Mouse (Mus musculus) cerebellum, adult 9-10 months (tissue): Measurements from ENCODE around the gene Col4a1.

Source experiments
- DNase-seq: peaks from one replicate; pipeline ENCODE4 v3.0.0; 2022

Col4a1 gene

DNA sequence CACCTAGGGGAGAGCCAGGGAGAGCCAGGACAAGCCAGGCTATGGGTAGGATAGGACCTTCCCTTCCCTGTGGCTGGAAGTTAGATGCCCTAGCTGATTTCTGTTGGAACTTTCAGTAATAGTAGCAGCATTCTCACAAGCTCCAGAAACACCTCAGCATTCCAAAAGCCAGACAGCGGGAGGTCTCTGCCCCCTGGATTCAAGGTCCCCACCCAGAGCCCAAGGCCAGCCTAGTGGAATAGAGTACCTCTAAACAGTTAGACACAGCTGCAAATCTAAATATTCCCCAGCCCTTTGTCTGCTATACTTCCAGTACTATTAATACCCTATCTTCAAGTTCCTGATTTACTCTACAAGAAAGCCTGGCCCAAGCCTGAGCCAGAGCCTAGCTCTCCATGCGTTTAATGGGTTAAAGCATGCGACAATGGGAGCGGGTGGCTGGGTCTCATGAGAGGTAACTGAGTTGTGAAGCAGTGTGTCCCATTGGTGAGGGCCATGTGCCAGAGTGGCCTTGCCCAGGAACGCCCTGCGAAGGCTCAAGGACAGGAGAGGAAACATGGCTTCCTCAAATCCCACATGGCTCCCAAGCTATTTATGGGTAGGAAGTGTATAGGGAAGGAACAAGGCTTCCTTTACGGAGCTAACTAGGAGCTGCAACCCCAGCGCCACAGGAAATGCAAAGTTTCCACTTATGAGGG, 15.3 kb downstream of the Col4a1 start:
- DNase-seq: no peak

DNA sequence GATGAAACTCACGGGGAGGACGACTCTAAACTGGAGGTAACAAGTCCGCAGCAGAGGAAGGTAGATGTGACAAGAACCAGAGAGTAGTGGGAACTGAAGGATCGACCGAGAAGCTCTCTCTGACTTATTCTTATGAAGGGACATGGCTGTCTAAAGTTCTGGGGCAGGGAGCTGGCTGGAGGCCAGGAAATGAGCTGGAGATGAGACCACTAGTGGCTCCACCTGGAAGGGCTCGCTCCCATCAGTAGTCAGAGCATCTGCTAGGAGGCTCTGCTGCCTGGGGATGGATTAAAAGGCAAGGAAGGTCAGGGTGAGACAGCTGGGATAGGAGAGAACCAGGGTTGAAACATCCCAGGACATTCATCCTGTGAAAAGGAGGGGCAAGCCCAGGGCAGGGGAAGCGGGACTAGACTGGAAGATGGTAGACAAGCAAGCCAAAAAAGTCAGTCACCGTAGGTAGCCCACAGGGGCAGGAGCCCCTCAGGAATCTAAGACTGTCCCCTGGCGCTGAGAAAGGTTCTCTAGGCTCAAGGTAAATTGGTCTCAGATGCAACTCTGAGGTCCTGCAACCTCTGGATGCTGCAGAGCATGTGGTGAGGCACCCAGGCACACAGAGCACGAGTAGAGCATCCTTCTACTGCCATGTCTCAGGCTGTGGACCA, 16.2 kb downstream of the Col4a1 start:
- no peak for DNase-seq

DNA sequence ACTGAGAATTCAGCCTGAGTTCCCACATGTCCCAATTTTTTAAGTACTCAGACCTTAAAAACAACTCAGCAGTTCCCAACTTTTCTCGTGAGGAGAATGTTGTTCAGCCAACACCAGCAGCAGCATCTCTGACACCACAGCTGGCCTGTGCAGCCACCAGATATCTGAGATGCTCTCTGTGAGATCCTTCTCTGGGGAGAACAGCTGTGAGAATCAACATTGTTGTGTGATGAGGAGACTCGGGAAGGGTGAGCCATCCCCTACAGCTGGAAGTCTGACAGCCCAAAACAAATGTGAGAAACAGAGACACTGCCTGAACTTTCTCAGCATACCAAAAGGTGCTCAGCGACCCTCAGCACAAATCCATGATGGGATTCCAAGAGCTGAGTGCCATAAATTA, 20.0 kb downstream of the Col4a1 start:
- DNase-seq: no peak

DNA sequence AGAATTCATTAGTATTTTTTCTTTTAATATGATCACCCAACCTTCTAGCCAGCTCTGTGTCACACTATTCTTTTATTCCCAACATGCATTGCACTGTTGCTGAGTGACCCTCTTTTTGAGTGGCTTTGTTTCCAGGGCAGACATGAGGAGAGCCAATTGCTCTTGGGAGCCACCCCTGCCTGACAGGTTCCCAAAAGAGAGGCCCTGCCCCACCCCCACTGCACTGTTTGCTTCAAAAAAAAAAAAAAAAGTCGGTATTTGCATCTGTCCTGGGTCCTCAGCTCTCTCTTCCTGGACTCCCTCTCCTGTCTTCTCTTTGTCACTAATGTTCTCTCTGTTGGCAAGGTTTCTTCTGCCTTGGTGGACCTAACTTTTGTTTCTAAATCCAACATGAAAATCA, 22.1 kb downstream of the Col4a1 start:
- no peak for DNase-seq

DNA sequence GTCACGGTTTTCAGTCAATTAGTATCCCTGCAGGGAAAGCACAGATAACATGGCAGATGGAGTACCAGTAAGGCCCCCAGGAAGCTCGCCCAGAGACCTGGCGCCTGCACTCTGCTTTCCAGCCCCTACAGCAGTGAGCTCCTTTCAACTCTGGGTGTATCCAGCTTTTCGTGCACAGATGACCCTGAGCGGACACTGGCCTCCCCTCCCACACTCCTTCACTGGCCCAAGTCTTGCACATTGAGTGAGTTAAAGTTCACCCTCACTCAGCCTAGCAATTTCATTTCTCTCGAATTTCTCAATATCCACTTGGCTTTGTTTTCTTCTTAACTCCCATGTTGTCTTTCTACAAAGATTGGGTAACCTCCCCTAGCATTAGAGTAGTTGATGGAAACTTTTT, 24.3 kb downstream of the Col4a1 start:
- no peak for DNase-seq

DNA sequence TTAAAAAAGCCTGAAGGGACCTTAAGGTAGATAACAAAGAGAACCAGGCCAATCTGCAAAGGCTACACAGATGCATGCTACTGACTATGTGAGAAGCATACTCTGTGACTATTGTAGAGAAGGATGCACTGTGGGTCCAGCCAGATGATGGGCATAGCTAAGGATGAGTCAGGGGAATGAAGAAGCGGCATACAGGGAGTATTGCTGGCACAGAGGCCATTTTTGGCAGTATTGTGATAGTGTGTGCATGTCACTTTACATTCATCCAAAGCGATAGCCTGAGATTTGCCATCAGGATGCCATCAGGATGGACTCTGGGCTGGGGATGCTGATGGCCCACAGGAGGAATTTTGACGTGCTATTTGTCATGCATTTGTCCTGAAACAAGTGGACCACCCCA, 25.5 kb downstream of the Col4a1 start:
- DNase-seq: no peak

DNA sequence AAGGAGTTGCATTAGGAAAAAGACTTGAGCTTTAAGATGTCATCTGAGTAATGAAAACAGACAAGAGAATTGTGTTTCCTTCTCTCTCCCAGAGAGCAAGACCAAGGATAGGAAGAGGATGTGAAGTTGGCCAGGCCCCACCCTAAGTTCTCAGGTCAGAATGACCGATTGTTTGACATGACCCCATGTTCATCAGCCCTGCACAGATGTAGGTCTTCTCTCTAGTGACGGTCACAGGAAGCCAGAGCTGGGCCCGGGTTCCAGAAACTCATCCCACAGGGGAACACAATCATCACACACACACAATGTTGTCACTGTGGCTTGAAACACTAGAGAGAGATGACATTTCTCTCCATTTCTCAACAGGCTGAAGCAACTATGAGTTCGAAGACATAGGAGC, 27.2 kb downstream of the Col4a1 start:
- DNase-seq: no peak

DNA sequence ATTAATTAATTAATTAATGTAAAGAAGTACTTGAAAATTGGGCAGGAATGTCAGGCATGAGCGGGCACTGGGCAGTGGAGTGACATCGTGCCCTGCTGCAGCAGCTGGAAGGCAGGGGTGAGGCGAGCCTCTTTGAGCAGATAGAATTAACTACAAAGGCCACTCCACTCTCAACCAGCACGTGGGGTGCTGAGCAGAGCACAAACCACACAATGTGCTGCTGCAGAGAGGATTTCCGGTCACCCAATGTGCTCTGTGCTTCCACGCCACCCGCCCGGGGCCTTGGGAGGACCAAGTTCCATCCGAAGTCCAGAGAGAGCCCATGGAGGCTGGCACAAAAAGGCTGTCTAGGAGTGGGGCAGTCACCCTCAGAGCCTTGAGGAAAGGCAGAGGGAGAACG, 29.4 kb downstream of the Col4a1 start:
- no peak for DNase-seq

DNA sequence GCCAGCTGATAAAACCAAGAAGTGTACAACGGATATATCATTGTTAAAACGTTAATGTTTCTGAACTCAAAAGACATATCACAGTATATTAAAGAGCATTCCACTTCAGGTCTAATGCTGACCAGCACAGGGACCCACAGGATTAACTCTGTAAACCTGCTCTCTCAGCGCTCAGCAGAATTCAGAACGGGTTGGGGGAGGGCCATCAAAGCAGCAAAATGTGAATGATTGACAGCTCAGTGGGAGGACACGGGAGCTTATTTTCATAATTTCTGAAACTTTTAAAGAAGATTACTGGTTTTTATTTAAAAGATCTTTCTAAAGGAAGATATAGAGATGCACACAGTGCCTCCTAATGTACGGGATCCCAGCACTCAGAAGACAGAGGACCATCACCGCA, 29.9 kb downstream of the Col4a1 start:
- DNase-seq: no peak

DNA sequence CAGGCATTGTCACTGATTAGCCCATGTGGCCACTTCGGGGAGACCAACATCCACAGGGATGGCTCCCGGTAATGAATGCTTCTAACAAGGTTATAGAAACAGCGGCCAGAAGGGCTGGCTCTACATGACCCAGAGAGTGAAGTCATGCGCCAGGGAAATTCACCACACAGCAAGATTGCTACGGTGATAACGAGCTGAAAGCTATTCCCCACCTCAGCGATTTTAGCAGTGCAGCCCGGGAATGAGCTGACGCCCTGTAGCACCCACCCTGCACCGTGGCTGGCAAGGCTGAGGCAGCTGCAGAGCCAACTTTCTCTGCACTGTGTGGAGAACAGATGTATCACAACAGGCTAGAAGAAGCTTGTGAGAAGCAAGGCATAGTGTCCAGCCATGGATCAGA, 30.5 kb downstream of the Col4a1 start:
- no peak for DNase-seq

DNA sequence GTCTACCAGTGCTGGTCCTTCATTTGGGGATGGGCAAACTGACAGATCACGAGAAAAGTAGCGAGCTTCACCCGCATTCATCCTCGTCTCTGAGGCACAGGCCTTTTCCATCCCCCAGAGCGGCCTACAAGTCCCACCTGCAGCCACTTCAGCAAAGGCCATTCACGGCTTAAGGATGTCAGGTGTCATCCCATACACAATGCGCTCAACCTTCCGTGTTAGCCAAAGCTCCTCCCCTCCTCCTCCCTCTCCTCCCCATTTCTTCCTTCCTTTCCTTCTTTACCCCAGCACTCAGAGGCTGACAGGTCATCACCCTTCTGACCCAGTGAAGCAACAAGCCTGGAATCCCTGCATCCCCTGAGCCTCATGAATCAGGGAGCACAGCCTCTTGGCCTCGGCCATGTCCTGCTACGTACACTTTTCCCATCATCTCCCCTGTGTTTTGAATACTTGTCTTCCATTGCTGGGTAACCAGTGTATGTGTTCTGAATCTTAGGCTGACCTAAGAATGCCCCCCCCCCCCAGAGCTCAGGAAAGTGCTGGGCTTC, 31.8 kb downstream of the Col4a1 start:
- no peak for DNase-seq

DNA sequence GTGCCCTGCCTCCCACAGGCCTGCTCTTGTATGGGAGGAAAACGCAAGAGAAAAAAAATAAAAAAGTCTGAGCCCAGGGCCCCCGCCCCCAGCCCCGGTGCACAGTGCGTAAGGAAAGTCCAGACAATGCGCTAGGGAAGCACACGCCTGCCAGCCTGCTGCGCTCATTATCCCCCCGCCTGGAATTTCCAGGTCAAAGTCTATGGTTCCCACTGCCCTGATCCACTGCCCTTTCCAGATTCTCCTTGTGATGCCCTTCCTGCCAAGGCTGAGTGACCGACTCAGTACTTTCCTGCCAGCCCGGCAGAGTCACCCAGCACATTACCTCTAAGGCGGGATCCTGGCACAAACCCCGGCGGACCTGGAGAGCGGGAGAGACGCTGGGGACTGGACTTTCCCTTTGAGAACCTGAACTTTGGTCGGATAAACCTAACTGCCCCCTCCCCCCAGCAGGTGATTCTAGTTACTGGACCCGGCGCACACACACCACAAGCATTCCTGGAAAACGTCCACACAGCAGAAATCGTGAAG, 33.3 kb downstream of the Col4a1 start:
- DNase-seq: no peak

DNA sequence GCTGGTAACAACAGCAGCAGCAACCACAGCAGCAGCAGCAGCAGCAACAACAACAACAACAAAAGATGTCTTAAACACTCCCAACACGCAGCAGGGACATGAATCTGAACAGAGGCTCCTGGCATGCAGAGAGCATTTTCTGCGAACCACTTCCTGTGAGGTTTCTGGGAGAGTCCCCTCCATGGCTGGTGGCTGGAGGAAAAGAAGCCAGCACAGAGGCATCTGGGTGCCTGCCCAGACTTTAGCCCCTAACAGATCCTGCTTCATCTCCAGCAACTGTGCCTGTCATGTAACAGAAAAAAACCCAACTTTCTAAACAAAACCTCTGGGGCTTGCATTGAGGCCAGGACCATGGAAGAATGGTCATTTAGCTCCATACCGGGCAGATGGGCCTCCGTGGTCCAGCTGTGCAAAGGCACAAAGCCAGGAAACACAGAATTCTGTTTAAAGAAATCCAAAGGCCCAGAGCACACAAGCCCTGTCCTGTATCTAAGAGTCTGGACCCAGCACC, 34.5 kb downstream of the Col4a1 start:
- DNase-seq: peak; percentile 2

DNA sequence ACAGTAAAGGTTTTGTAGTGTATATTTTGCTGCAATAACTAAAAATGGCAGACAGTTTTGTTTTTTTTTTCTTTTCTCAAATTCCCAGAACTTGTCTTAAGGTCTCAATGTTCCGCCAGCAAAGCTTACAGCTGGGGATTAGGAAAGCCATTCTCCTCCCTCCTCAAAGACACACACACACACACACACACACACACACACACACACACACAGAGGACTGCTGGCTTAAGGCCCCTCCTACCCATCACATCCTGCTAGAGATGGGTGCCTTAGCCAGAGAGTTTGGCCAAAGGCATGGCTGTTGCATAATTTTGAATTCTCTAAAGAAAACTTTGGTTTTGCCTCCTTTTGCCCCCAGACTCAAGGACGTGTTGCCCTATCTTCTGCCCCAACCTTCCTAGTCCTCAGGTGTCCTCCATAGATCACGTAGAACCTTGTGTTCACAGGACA, 35.0 kb downstream of the Col4a1 start:
- DNase-seq: no peak

DNA sequence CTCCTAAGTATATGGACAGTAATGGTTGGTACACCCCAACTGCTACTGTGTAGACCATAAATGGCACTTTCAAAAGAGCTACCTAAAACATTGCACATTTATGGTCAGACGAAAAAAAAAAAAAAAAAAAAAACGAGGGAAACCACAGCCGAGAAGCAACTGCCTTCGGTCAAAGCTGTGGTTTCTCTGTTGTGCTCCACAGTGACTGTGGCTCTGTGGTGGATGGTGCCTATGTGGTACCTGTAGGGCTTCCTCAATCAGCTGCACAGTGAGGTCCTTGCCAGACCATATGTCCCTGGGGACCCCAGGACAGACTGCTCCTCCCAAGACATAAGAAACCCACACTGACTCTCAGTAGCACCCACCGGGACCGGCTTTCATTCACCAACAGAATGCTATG, 36.3 kb downstream of the Col4a1 start:
- DNase-seq: no peak

DNA sequence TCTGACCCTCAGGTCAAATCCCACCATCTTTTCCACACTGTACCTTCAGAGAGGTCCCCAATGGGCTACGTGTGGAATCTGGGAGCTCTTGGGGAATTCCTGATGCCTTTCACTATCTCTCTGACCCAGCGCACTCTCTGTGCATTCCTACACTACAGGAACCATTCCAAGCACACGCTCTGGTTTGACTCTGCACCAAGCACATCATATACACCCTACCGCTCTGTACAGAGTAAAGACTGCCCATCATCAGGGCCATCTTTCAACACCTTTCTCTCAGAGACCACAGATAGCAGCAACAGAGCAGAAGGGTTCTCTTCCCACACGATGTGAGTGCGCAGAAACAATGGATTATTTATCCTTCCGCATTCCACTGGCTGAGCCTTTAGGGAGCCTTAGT, 38.2 kb downstream of the Col4a1 start:
- DNase-seq: no peak

DNA sequence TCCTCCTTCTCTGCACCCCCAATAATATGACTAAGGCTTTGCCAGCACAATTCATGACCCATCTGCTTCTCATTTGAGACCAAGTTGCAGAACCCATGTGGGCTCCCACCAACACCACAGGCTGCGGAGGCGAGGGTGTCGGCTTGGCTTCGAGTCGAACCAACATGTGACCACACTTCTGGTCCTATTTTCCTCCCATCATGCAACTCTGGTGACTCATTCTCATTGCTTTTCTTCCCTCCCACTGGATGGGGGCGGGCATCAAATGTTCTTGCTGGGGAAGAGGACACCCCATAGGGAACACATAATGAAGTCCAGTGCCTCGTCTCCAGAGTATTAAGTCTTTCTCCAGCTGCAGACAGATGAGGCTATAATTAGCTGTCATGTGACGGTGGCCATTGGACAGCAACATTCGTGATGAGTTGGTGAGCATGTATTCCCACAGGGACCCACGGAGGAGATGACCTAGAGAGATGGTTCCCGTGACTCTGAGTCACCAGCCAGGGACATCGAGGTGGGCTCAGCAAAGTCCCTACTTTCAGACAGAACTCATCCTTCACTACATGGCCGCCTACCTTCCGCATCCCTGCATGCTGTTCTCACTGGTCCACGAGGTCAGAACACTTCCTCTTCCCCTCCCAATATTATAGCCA, 39.0 kb downstream of the Col4a1 start:
- no peak for DNase-seq

DNA sequence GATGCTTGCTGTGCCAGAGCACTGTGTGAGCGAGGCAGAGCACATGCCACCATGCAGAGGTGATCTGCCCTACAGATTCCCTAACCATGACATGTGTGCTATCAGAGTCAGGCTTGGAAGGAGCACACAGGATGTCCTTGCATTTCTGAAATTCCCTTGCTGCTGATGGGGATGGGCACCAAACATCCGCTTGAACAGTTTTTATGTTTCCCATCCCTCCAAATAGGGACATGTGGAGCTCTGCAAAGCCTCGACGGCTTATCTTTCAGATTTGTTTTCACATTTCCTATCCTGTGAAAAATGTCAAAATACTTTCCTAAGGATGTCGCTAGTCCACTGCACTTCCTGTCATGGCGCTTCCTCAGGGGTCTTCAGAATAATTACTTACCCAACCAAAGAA, 40.4 kb downstream of the Col4a1 start:
- no peak for DNase-seq

DNA sequence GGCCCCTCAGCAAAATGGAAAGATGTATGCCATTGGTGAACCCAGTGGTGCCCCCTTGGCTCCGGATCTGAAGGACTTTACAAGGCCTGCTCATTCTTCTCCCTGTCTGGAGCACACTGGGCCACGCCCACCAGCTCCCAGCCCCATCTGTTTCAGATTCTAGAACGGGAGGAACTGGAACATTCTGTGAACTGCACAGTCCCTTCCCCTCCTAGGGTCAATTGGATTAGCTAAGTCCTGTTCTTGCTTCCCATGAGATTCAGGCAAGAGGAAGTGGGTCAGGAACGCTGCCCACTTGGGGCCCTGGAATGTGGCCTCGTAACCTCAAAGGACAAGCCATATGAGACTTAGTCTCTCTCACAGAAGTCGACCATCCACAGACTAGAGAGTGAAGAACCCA, 41.8 kb downstream of the Col4a1 start:
- no peak for DNase-seq

DNA sequence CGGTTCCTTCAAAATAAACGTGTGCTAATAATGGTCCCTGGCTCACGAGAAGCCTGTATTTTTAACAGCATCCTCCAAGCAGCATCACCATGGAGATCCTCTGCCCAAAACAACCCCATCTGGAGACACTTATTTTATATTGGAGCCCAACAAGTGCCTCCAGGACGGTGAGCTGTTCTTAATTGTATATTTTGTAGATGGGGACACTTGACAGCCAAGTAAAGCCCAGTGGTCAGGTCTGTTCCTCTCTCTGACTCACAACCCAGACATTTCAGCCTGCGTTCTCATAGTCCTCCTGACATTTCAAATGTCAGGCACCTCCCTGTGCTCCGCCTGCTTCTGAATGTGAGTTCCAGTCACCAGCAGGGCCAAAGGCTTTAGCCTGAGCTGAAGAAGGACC, 43.9 kb downstream of the Col4a1 start:
- no peak for DNase-seq

DNA sequence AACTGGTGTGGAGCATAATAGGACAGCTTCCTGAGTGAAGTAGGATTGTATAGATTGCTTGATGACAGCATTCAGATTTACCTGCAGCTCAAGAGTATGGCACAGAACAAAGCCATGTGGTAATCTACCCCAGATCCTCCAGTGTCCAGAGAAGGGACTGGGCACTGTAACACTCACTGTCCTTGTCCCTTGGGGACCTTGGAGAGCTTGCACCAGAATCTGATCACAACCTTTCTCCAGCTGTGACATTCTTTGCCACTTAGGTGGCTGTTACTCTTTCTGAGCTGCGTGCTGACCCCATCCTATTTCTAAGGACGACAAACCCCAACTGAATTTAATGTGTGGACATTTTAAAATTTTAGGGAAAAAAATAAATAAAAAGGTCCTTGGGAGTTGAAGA, 46.2 kb downstream of the Col4a1 start:
- no peak for DNase-seq

DNA sequence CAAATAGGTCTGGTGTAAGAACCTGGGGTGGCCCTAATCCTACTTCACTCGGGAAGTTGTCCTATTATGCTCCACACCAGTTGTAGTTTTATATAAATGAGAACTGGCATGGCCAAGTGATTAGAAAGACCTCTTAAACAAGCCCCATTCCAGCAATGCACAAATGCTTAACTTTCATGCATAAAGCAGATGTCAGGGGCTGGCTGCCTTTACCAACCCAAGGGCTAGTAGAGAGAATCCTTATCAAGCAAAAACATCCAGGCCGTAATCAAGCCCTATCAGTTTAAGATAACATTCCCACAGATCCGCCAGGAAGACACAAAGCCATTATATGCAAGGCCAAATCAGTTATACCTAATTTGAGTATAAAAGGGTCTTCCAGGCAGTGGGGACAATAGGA, 46.7 kb downstream of the Col4a1 start:
- DNase-seq: no peak

DNA sequence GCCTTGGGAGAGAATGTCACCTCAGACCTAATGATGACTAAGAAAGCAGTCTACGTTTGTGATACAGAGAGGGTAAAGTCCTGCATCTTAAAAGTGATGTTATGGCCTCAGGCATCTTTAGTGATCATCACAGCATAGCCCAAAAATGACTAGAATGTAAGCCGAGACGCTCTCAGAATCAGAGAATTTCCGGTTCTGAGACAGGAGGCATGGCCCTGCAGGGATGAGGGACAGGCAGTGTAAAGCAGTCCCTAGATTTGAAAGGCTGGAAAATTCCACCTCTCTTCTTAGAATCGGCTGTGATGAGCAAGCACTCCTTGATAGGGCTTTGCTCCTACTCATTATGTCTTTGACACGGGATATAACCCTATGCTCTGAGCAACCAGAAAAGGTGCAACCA, 48.8 kb downstream of the Col4a1 start:
- DNase-seq: no peak
